Mouse (Mus musculus): ENCODE measurements at regions not wholly inside any gene's neighbourhood (a gene's known extent, or its start where the extent isn't known, plus 50 kb on each side); places are given as distances from the start of the nearest gene placed in this dataset.

DNA sequence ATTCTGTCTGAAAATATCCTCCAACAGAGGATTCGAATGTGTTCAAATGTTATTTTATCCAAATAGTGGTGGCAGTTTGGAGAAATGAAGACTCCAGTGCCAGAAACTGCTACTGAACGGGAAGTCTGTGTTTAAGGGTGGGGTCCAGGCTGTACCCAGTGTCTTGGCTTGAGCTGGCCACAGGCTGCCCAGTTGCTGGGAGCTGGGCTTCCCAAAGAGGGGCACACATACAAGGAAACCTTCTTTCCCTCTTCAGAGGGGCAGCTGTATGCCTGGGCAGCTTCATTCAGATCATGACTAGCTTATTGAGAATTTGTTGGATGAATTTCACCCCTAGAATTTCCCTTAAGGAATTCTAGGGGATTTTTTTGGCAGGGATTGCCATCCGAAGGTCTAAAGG, 229.8 kb downstream of the Foxa2 start:
- no peak for ATAC-seq (replicated peaks; ENCODE audit: poor library complexity)

- ATAC-seq (replicated peaks; ENCODE audit: poor library complexity), result no peak
Observed at GRCm38 (mm10) chr2:147814231-147814630, 232.5 kb downstream of the Foxa2 start.

DNA sequence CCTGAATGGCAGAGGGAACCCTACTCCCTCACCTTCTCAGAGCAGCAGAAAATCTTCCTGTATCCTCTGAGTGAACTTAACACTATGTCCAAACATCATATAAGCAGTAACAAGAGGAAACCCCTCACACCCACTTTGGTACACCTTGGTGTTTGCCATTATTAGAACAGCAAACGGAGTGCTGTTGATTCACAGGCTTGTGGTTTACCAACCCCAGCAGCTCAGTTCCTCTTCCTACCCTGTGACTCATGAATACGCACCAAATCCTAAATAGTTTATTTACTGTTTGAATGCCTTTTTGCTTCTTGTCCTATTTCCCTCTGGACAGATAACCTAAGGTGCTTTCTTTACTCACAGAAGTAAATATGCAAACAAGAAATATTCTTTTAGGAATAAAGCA, 233.3 kb downstream of the Foxa2 start:
- peak; percentile 96 for ATAC-seq (replicated peaks; ENCODE audit: poor library complexity)

- ATAC-seq (replicated peaks; ENCODE audit: poor library complexity), result peak; percentile 79
Observed at GRCm38 (mm10) chr2:147808036-147808675, 238.6 kb downstream of the Foxa2 start.

DNA sequence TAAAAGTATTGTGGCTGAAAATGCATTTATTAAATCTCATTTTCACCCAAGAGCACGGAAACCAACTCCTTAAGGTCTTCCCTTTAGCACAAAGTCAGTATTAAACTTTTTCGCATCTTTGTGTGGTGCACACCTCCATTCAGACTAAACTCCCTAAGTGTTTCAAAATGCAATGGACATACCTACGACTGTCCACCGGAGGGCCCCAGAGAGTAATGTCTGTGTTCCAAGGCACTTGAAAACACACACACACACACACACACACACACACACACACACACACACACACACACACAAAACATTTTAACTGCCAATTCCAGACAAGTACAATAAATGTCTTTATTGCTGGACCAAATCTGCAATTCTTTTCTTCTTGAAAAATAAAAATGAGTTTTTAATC, 243.7 kb downstream of the Foxa2 start:
- peak; percentile 81 for ATAC-seq (replicated peaks; ENCODE audit: poor library complexity)

GRCm38 (mm10) chr2:147791434-147791833, 255.3 kb downstream of the Foxa2 start:
- ATAC-seq (replicated peaks; ENCODE audit: poor library complexity), result no peak

DNA sequence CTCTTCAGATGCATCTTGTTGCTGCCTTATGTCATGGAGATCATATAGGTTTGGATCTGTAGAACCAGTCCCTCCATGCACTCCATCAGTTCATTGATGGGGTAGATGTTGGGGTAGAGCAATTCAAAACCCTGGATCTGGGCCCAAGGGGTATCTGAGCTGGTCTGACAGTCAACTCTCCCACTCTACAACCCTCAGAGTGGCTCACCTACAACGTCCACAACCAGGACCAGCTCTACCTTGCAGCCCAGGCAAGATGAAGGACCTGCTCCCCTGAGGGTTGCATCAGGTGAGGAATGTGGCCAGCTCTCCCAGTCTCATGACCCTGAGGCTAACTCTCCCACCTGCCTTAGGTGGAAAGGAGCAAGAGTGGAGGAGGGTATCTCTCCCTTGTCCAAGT, 256.9 kb downstream of the Foxa2 start:
- ATAC-seq (replicated peaks; ENCODE audit: poor library complexity), result no peak

DNA sequence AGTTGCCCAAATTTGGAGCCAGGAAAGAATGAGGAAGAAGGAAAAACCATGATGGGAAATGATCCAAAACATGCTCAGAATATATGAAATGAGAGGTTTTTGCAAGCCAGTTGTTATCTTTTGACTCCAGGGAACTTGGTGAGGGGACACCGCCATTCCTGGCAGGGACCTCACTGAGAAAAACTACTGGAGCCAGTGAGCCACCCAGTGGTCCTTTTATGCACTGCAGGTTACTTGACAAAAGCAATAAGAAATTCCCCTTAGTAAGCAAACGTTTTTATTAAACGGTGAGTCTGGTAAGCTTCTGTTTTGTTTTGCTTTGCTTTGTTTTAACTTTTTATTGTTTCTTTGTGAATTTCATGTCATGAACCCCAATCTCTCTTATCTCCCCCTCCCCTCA, 257.5 kb downstream of the Foxa2 start:
- ATAC-seq (replicated peaks; ENCODE audit: poor library complexity), result peak; percentile 89

GRCm38 (mm10) chr2:147788001-147788400, 258.8 kb downstream of the Foxa2 start:
- ATAC-seq (replicated peaks; ENCODE audit: poor library complexity), result peak; percentile 42; the same call in 1 of the 2 replicates

- no peak for ATAC-seq (replicated peaks; ENCODE audit: poor library complexity)
Observed at GRCm38 (mm10) chr2:147782496-147782895, 264.3 kb downstream of the Foxa2 start.

DNA sequence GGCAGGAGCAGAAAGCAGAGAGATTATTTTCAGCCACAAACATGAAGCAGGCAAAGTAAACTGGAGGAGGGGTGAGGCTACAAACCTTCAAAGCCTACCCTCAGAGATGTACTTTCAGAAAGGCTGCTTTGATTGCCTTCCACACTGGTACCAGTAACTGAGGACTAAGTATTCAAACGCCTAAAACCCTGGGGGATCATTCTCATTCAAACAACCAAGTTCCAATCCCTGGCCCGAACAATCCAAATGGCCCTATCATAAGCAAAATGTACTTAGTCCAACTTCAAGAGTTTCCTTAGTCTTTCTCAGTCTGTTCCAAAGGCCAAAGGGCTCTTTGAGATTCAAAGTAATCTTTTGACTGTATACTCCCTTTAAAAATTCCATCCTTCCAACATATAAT, 270.5 kb downstream of the Foxa2 start:
- no peak for ATAC-seq (replicated peaks; ENCODE audit: poor library complexity)

DNA sequence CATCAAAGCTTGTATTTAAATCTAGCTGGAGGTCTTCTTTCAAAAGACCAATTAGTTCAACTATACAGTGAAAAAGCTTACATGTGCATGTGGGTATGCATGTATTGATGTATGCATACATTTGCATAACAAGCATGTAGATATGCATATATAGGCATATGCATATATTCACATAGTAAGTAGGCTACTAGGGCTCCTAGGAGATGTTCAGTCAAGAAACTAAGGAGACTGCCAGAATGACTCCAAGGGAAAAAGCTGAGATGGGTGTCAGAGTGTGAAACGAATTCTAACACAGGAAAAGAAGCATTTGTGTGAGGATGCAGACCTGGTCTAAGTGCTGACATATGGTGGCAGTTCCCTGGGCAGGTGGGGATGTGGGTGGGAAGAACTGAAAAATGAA, 274.2 kb downstream of the Foxa2 start:
- no peak for ATAC-seq (replicated peaks; ENCODE audit: poor library complexity)

GRCm38 (mm10) chr2:147753089-147753488, 293.7 kb downstream of the Foxa2 start:
- ATAC-seq (replicated peaks; ENCODE audit: poor library complexity), result no peak

DNA sequence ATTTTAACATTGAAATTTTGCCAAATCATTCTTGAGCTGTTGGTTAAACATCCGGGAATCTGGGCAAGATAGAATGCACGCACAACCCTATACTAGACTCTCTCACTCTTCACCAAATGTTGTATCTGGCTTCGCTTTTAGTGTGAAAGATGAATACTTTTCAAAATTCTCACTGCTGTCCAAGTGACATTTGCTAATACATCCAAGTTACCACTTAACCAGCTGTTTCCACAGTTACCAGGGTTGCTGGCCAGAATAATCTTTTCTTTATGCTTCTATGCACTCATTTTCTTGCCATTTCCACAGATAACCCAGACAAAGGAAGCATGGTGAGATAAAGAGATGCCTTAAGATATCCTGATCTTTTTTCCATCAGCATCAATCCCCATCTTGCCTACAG, 294.9 kb downstream of the Foxa2 start:
- no peak for ATAC-seq (replicated peaks; ENCODE audit: poor library complexity)

DNA sequence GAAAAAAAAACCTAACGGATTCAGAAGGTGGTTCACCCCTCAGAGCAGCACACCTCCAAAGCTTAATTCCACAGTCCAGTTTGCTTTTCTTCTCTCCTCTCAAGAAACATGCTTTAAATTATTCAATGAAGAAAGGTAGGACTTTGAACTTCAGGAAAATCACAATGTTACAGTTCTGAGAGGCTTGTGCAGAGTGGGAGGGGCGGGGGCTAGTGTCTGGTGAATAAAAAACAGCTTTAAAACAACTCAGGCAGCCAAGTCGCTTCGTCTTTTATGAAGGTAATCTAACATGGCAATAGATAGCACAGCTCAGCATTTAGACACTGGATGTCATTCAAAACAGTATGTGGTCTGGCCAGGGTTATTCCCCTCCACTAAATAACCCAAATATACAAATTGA, 298.8 kb downstream of the Foxa2 start:
- no peak for ATAC-seq (replicated peaks; ENCODE audit: poor library complexity)

DNA sequence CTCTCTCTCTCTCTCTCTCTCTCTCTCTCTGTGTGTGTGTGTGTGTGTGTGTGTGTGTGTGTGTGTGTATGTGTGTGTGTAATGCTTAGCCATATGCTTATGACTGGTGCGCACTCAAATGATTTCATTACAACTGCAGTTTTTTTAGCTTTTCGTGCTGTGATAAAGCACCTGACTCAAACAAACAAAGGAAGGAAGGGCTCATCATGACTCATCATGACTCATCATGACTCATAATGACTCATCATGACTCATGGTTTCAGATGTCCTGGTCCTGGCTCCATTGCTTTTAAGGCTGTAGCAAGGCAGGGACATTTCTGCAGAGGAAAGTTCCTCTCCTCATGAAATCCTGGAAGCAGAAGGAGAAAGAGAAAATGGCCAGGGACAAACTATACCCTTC, 302.9 kb downstream of the Foxa2 start:
- ATAC-seq (replicated peaks; ENCODE audit: poor library complexity), result no peak

DNA sequence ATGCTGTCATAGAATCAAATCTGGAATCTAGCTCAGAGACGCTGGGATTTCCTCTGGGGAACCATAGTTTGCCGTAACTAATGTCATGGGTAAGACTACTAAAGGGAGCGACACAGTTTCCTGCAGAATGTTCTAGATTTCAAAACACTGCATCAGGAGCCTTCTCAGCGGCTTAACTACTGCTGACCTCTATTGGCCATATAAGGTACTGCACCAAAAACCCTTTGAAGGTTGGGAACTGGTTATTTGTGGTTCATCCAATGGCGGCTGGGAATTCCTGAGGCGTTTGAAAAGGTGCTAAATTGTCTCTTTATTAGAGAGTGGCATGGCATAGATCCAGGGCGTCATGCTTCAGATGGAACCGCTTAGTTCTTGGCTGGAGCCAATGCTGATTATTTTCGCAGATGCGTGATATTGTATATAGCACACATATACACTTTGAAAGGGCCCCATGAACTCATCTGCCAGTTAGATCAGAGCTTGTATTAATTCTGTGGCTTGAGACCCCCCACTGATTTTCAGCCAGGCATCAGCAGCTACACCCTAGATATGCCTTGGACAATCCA, 308.4 kb downstream of the Foxa2 start:
- ATAC-seq (replicated peaks; ENCODE audit: poor library complexity), result peak; percentile 95

GRCm38 (mm10) chr2:147727396-147727795, 319.4 kb downstream of the Foxa2 start:
- no peak for ATAC-seq (replicated peaks; ENCODE audit: poor library complexity)

DNA sequence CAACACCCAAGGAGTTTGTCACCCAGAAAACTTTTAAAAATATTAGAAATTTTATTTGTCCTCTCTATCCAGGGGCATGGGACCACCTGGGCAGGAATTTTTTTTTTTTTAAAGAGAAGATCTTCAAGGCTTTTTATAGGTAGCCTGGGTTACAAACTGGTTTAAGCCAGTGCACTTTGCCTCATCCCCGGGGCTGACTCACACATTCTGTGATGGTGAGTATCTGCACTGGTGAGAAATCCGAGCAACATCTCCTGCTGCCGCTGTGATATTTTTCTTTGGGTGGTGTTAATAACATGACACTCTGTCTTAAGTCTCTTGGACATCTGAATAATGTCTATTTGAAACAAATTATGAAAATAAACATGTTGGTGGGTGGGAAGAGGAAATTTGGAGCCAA, 327.8 kb downstream of the Foxa2 start:
- ATAC-seq (replicated peaks; ENCODE audit: poor library complexity), result no peak

DNA sequence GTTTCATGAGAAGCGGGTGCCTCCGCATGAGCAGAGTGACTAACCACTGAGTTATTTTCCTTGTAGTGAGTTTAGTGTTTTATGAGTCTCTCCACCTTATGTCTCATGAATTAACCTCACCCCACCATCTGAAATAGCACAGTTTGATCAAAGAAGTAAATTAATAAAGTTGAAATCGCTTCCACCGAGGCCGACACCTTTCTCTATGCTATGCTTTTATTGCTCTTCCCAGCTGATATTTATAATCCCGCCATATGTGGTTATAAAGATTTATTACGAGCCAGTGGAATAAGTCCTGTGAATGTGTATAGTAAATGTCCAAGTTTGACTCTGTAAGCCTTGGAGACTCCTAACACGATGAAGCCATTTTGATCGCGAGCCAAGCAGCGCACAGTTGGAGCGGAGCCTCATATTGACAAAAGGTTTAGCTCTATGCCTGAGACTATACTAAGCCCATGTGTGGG, 329.3 kb downstream of the Foxa2 start:
- no peak for ATAC-seq (replicated peaks; ENCODE audit: poor library complexity)

- no peak for ATAC-seq (replicated peaks; ENCODE audit: poor library complexity)
Observed at GRCm38 (mm10) chr2:147715791-147716190, 331.0 kb downstream of the Foxa2 start.

DNA sequence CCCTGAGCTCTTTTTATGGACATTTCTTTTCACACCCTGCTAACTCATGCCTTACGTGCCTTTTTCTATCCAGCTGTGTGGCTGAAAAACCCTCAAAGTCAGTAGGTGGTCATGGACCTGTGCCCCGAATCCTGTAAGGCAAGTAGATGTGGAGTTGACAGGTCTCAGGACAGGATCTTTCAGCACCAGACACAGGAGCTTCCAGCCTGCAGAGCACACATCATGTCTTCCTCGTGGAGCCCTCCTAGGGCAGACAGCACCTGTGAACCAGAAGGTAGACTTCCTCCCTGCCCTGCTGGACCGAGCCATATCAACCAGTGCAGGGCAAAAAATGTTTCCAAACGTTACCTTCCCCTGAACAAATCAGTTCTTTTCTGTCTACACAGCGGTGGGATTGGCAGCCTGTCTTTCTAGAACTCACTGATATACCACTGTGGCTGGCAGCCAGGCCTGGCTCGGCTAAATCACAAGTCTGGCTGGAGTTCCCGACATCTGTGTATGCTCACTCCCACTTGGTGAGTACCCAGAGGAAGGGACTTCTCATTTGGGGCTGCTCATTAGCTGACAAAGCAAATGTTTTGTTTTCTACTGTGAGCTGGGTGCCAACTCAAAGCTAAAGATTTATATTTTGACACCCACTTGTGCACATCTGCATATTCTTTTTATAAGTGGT, 336.0 kb downstream of the Foxa2 start:
- no peak for ATAC-seq (replicated peaks; ENCODE audit: poor library complexity)

Data from megakaryocyte progenitor cell, adult 5-6 weeks (primary cell).